Mouse (Mus musculus): ENCODE measurements at regions not wholly inside any gene's neighbourhood (a gene's known extent, or its start where the extent isn't known, plus 50 kb on each side); places are given as distances from the start of the nearest gene placed in this dataset.

DNA sequence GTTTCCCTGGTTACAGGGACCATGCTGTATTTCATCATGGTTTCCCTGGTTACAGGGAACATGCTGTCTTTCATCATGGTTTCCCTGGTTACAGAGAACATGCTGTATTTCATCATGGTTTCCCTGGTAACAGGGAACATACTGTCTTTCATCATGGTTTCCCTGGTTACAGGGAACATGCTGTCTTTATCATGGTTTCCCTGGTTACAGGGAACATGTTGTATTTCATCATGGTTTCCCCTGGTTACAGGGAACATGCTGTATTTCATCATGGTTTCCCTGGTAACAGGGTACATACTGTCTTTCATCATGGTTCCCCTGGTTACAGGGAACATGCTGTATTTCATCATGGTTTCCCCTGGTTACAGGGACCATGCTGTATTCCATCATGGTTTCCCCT, 1579.5 kb downstream of the 4930444P10Rik start:
- no peak for DNase-seq (ENCODE audit: low spot score in 2 of 2)

DNA sequence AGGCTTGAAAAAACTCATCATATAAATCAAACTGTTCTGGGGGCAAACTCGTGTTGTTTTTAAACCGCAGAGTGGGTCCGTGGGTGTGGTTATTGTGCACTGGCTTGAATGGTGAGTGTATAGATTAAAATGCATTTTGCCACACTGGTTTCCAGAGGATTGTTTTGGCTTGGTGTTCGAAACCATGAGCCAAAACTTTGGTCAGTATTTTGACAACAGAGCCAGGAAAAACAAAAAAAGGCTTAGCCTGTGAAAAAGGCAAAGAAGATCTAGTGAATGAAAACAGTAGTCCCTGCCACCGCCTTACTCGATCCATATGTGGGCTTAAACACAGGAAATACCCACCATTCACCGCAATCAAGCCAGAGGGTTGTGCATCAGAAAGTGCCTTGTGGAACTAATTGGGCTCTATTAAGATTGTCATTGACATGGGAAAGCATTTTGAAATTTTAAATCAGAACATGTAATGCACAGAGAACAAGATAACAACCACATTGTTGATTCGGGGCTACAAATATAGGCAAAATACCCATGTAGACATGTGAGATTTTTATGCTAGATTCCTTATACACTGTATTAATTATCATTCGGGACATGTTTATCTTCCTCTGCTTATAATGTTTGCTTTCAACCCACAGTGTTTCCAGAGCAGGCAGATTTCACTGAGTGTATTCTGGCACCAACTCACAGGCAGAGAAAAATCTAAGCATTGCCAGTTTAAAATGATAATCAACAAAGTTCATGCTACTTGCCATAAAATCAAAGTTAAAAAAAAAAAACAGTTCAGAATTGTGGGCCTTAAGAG, 1580.4 kb downstream of the 4930444P10Rik start:
- no peak for DNase-seq (ENCODE audit: low spot score in 2 of 2)

DNA sequence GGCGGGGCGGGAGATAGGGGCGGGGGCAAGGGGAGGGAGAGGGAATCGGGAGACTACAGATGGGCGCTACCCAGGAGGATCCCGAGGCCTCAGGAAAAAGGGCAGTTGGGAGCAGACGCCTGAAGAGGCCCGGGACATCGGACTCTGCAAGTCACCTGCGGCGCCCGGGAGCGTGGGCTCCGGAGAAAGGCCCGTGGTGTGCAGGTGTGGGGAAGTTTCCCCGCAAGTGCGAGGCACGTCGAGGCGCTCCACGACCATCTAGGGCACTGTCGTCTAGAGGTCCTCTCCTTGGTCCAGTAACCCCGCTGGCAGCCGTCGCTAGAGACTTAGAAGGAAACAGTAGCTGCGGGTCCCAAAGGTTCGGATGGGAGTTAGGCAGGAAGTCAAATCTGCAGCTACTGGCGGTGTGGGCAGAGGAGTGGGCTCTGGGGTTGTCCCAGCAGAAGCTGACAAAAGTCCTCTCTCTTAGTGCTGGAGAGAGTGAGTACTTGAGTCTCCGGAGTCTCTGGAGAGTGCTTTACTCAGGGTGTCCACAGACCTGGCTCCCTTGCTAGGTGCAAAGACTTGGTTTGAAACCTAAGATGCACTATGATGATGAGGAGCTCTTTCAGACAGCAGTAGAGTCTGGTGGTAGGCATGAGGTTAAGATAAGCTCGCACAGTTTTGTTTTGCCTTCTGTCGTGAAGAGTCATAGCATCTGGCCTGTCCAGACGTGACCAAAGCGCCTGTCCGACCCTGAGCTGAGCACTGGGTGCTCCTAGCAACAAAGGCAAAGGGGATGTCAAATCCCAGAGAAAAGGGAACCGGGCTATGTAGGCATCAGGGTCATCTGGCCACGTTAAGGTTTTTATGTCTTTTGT, 1586.1 kb downstream of the 4930444P10Rik start:
- DNase-seq (ENCODE audit: low spot score in 2 of 2): no peak

DNA sequence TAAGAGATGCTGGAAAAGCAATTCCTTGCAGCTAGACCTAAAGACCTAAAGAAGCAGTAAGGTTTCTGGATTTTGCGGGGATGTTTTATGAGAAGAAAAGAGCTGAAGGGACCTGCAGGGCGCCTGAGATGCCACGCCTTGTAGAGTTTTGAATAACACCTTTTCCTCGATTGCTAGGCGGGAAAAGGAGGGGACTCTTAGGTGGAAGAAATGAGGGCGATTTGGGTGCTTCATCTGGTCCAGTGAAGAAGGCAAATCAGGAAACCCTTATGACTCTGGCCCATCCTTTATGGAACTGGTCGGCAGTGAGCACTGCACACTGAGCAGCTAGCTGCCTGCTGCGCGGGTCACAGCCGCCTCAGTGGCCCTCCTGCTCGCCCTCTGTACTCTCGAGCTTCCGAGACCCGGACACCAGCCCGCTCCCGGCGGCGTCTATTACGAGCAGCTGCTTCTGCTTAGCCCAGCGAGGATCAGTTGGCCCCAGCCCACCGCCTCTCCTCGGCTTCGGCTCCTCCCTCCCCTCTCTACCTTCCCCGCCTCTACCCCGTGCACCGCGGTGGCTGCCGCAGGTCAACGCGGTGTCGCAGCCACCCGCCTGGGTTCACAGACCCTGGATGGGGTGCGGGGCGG, 1586.8 kb downstream of the 4930444P10Rik start:
- DNase-seq (ENCODE audit: low spot score in 2 of 2): no peak

DNA sequence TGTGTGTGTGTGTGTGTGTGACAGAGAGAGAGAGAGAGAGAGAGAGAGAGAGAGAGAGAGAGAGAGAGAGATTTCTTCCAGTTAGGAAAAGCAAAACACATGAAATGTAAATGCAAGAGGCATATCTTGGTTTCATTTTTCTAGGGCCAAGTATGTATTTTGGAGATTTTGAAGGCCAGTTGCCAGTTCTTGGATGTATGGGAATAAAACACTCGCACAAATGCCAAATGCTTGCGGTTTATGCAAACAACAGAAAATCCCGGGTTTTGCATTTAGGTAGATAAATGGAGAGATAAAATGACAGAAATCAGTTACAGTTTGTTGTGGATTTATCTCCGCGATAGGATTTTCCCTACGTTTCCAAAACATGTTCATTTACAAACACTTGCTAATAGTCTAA, 1587.4 kb downstream of the 4930444P10Rik start:
- no peak for DNase-seq (ENCODE audit: low spot score in 2 of 2)

DNA sequence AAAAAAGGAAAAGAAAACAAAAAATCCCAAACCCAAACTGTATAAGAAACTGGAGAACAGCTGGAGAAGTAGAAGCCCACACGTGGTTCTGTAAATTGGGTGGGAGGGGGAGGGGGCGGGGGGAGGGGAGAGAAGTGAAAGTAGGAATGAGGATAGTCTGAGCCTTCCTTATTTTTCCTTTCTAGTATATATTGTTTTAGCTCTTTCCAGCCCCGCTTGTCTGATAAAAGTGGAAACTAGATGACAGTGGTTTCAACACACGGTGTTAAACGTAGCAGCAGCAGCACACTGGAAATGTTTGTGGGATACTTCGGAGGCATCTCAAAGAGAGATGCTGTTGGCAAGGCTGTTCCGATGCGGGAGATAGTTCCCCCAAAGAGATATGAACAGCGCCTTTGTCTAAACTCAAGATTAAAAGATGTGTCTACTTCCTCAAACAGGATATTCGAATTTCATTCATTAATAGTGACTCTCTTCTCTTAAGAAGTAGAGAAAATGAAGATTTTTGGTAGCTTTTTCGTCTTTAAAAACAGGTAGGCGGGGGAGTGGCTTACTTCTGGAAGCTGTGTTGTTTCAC, 1588.3 kb downstream of the 4930444P10Rik start:
- DNase-seq (ENCODE audit: low spot score in 2 of 2): no peak

DNA sequence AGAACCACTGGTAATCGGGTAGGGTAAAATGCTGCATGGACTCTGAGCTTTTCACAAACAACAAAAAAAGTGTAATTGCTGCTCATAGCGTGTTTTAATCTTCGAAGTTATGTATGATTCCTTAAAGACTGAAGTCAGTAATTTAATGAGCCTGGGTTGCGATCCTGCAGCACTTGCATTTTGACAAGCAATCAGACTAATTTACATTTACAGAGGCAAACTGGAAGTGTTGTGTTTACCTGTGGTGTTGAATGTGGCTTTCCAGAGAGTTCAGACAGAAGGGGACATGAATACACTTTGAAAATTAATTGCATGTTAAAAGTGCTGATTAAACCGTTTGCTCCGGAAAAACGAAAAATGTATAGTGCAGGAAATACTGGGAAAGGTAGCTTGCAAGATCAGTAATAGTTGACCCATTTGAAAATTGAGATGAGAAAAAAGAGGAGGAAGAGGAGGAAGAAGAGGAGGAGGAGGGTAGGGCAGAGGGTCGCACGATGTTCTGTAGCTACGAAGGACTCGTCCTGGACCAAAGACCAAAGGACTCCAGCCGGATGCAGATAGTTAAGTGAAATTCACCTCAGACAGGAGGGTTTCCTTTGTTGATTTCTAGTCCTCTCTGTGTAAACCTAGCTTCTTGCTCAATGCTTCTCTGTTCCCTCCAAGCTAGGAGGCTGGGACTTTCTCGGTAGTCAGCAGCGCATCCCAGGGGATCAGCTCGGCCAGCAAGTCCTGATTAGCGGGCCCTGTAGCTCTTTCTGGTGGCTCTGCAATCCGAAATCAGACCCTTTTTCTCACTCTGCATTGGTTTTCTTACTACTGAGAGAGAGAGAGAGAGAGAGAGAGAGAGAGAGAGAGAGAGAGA, 1589.0 kb downstream of the 4930444P10Rik start:
- peak in 1 of 2 experiments; percentile 12 for DNase-seq (ENCODE audit: low spot score in 2 of 2)

DNA sequence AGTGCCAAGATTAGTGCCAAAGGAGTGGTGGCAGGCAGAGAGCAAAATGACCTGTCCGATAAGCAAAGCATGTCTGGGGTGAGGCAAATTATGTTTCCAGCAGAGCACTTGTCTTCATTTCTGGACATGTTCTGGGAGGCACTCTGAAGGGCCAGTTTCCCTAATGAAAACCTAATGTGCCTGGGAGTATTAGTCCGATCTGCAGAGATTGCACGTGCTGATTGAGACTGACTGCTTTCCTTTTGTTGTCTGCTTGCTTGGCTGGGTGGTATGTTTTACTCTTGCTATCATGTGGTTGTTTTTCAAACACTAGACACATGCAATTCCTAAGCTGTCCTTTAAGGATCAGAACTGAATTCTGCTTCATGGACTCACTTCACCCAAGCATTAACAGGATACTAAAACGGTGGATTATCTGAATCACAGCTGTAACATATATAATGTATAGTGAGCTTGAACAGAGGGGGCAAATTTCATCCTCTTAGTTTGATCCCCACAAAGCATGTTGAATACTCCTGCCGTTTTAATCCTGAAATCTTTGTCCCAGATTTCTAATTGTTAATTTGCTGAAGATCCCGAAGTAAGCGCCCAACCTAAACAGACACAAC, 1589.8 kb downstream of the 4930444P10Rik start:
- no peak for DNase-seq (ENCODE audit: low spot score in 2 of 2)

DNA sequence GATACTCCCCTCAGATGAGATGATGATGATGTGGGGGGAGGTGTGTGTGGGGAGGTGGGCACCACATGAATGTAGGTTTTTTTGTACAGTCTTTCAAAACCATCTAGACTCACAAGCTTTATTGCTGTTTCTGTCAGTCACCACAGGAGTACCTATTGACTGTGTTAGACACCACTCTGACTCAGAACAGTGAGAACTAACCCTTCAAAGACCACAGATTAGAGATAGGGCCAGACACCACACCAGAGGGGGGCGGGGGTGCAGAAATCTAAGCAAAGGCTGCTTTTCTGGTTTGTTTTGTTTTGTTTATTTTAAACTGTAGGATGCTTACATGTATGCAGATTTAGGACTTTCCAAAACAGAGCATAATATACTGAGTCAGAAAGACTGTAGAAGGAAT, 1594.0 kb downstream of the 4930444P10Rik start:
- DNase-seq (ENCODE audit: low spot score in 2 of 2): no peak

DNA sequence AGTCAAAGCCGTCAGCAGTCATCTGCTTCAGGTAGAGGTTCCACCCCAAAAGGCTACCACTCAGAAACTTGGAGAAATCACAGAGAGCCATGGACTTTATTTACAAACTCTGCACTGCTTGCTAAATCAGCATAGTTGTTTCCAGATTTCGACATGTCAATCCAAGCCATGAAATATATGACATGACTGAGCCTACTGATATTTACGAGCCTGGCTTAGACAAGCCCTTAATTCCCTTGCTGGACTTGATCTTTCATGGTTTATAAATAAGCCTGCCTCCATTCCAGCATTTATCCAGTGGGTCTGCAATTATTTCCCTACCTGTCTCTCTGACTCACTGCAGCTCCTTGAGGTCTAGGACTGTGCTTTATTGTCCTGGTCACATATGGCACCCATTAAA, 1603.1 kb downstream of the 4930444P10Rik start:
- no peak for DNase-seq (ENCODE audit: low spot score in 2 of 2)

DNA sequence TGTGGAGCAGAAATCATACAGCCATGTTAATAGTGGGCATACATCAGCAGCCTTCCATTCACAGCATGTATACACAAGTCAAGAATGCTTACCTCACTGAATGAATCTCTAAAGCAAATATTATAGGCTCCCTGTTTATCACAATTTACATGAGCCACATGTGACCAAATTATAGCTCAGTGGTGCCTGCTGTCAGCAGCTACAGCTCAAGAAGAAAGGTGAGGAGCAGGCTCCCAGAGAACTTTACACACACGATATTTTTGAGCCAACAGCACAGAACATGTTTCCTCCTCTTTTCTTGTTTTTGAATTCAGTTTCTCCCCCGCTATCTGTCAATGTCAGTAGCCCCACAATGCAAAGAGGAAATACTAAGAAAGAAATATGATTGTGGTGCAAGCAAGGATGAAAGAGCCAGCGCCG, 1605.4 kb downstream of the 4930444P10Rik start:
- DNase-seq (ENCODE audit: low spot score in 2 of 2): no peak

DNA sequence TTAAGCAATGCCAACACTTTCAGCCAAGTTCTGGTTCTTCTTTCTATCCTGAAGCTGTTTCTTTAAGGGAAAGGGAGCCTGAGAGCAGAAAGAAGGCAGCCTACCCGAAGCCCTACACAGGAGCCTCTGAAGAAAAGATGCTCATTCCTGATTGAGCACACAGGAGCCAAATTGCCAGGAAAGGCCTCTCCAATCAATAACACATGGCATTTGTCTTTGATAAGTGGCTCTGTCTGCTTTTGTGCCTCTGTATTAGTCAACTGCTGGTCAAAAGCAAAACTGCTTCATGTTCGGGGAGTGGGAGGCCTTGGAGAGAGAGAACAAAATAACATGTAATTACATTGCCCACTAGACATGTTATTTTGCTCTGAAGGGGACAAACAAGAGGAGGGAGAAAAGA, 1607.4 kb downstream of the 4930444P10Rik start:
- no peak for DNase-seq (ENCODE audit: low spot score in 2 of 2)

DNA sequence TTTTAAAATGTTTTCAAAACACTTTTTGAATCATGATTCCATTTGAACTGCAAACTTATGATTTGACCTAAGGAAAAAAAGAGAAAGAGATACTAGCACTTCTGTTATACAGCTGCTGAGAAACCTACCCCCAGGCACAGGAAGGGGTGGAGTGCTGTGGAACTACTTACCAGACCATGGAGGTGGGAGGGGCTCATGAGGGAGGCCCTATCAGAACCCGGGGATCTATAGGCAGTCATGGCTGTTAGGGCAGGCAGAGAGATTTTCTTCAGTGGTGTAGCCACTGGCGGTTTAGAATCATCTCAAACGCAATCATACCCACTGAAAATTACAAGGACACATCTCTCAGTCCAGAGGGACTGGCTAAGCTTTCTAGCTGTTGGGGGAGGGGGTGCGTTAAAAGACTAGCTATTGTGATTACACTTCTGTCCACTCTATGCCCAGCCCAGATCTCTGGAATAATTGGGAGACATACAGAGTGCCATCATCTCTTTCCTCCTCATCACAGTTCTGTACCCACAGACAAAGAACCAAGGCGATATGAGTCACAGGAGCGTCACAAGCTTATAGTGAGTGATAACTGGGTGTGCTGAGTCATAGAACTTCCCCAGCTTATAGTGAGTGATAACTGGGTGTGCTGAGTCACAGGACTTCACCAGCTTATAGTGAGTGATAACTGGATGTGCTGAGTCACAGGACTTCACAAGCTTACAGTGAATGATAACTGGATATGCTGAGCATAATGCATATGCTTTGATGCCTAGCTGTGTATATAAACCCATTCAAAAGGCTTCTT, 1608.8 kb downstream of the 4930444P10Rik start:
- no peak for DNase-seq (ENCODE audit: low spot score in 2 of 2)

DNA sequence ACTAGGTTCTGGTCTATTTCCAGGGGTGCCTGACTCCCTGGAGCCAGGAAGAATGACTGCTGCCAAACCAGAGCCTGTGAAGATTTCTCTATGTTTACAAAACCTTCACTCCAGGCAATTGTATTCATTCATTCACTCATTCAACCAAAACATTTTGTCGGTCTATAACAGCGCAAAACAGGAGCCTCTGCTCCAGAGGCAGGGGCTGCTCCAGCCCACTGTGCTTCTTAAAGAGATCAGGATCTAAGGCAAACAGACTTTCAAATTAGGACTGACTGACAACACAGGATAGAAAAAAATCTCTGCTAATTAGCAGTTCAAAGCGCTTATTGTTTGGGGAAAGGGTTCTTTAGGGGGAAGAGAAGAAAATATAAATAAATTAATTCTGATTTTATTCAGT, 1620.8 kb downstream of the 4930444P10Rik start:
- DNase-seq (ENCODE audit: low spot score in 2 of 2): no peak

DNA sequence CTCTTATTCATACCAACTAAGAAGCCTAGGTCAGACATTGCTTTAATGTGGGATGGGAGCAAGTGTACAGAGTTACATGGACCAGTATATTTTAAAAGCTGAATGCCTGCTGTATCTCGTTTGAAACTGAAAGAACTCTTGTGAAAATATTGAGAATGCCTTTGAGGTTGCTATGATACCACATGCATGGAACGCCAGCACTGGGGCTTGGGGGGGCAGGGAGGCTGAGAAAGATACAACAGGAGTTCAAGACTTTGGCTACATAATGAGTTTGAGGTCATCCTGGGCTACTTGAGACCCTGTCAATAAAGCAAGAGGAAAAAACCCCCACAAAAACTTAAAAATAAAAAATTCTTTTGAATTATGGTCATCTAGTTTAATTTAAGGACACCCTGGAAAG, 1621.6 kb downstream of the 4930444P10Rik start:
- DNase-seq (ENCODE audit: low spot score in 2 of 2): no peak

DNA sequence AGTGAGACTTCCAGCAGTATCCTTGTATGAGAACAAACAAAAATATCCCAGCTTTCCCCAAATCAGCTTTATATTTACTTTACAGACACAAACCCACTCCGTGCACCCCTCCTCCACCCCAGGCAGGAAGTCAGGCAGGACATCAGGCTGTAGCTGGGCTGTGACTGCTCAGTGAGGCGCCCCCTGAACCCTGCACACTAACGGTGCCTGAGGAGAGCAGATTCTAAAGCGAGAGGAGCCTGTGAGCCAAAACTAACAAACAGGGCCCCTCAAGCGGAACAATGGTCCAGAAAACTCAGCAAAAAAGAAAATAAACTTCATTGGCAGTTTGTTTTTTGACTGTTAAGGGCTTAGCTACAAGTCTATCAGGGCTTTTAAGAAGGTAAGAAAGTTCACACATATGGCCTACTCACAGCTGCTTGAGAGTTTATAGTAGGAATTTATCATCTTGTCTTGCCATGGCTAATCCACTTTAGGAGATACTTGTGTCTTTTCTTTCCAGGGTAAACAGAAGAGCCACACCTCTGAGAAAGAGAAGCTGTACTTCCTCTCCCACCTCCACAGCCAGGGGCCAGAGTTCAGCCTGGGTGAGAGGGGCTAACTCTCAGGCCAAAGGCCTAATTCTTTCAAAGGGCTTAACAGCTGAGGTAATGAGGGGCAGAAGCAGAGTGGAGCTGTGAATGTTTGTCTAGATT, 1628.2 kb downstream of the 4930444P10Rik start:
- DNase-seq (ENCODE audit: low spot score in 2 of 2): no peak

DNA sequence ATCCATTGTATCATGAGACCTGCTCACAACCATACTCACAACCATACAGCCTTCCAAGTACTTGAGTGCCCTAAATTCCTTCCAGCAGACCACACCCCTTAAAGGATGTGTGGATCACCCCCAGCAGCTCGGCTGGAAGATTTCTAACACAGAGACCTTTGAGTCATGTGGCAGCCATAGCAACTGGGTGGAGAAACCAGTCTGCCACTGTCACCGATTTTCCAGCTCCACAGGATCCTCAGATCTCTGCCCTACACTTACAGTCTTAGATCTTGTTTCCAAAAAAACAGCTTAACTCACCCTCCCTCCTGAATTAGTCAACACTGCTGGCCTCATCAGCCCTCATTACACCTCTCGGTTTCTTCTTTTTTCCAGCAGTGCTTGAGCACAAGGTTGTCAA, 1630.6 kb downstream of the 4930444P10Rik start:
- no peak for DNase-seq (ENCODE audit: low spot score in 2 of 2)

DNA sequence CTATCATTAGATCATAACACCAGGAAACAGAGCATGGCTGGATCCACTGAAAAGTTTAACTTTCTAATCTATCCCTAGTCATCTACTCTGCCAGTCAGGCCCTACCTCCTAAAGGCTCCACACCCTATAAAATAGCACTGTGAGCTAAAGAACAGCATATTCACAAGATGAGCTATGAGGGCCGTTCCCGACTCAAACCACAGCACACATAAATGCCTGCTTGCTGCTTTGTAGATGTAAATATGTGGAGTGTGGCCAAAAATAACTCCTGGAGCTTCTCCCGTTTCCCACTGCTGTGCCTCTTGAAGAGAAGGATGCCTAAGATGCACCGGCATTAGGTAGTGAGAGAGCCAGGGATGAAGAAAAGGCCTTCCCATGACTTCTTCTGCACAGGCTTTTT, 1632.3 kb downstream of the 4930444P10Rik start:
- no peak for DNase-seq (ENCODE audit: low spot score in 2 of 2)

DNA sequence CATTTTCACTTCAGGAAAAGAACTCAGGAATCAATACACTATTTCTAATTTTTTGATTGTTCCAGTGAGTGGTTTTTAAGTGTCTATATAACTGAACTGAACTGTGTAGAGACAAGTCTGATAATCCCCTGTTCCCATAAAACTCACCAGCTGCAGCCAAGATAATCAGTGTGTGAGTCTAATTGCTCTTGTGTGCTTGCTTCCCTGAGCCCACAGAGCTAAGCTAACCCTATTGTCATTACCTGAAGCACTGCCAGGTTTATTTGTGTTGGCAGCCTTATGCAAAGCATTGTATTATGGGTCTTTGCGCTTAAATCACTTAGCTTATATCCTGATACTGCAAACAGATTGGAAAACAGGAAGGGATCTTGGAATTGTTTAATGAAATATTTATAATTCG, 1663.8 kb downstream of the 4930444P10Rik start:
- DNase-seq (ENCODE audit: low spot score in 2 of 2): no peak
